Mouse (Mus musculus) liver, postnatal 0 days (tissue): ENCODE measurements around the gene Appl2. TPM values are rescaled to one million over a fixed set of nuclear protein-coding genes. Genes with fewer than 3 reads are reported as not detected.
A peak's percentile ranks its signal among the peaks of the same experiment; 100 is the strongest.
"Not testable (repeated sequence)": the region's sequence is repeated elsewhere in the genome, so short reads cannot be mapped to it uniquely, and the experiment has no call there.

Source experiments
- ATAC-seq: fragments of 200-750 bp; cut with Nextera tagmentation; 2 replicates; pipeline ENCODE4 v1.8.0; 2017; ENCODE audit warnings: mild to moderate bottlenecking, moderate library complexity
- DNase-seq: peaks from one replicate; pipeline ENCODE4 v3.0.0-alpha.2; 2016
- H3K27ac ChIP-seq: fragments of 300-500 bp; sonication (generic); 2 replicates; pipeline ENCODE4 v1.5.1; 2014; ENCODE audit warnings: antibody characterized with exemption, moderate library complexity, mild to moderate bottlenecking, low read depth
- H3K27me3 ChIP-seq: fragments of 300-500 bp; sonication (generic); 2 replicates; pipeline ENCODE4 v1.6.1; 2014; ENCODE audit warnings: low read length, control low read depth, mixed read lengths; ENCODE audit not compliant: insufficient read depth
- H3K36me3 ChIP-seq: fragments of 300-500 bp; sonication (generic); replicated peaks from 2 replicates; pipeline ENCODE4 v1.6.1; 2014; ENCODE audit warnings: mild to moderate bottlenecking, control low read depth, low read length, moderate library complexity, mixed read lengths; ENCODE audit not compliant: insufficient read depth
- H3K4me1 ChIP-seq: fragments of 300-500 bp; sonication (generic); 2 replicates; pipeline ENCODE4 v1.6.1; 2014; ENCODE audit warnings: antibody characterized with exemption, mild to moderate bottlenecking, control low read depth; ENCODE audit not compliant: insufficient read depth
- H3K4me2 ChIP-seq: fragments of 300-500 bp; sonication (generic); 2 replicates; pipeline ENCODE4 v1.6.1; 2014; ENCODE audit warnings: low read depth, mild to moderate bottlenecking, low read length, moderate library complexity, mixed read lengths
- H3K4me3 ChIP-seq: fragments of 300-500 bp; sonication (generic); 2 replicates; pipeline ENCODE4 v1.5.1; 2014; ENCODE audit warnings: low read depth, low read length
- H3K9ac ChIP-seq: fragments of 300-500 bp; sonication (generic); replicated peaks from 2 replicates; pipeline ENCODE4 v1.6.1; 2014; ENCODE audit warnings: mild to moderate bottlenecking, moderate library complexity
- H3K9me3 ChIP-seq: fragments of 300-500 bp; sonication (generic); 2 replicates; pipeline ENCODE4 v1.6.1; 2016; ENCODE audit warnings: mild to moderate bottlenecking, control low read depth, low read length, mixed read lengths
- CTCF ChIP-seq: sonication (generic); IDR thresholded peaks from 2 replicates; pipeline ENCODE4 v1.5.1; 2016; ENCODE audit warnings: antibody characterized with exemption, low read depth
- EP300 ChIP-seq: IDR thresholded peaks from 2 replicates; pipeline ENCODE4 v1.6.1; 2016; ENCODE audit warnings: antibody characterized with exemption, low read depth, mild to moderate bottlenecking
- WGBS: fragments of 180-500 bp; shearing (Covaris S2); extraction: QIAGEN DNeasy Blood & Tissue Kit; methylation state at CpG from one replicate; pipeline ENCODE4 v1.1.7; 2014; ENCODE audit not compliant: insufficient replicate concordance; 5-methylcytosine and 5-hydroxymethylcytosine counted together
- polyA plus RNA-seq: library from polyadenylated mRNA; unstranded; fragments of >200 nt; fragmentation: Nextera tagmentation; extraction: Ambion mirVana; gene quantifications from 2 replicates; pipeline ENCODE4 v1.2.1, GENCODE M21; 2015

Appl2 gene
- polyA plus RNA-seq, 1 experiment from 2014 or later = 9.2 TPM

DNA sequence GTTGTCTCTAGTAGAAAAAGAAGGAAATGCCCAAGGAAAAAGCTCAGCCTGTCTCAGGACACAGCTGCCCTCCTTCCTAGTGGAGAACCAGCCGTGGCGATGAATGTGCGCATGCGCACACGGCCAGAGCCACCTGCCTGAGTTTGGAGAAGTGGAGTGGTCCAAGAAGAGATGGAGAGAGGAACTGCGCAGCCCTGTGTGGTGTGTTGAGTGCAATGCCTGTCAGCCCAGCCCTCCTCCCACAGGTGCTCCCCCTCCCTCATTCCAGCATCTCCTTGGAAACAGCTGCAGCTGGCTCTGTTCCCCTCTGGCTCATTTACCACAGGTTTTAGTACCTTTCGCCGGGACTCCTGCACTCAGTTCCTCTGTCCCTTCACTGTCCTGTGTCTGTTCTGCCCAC, 13.4 kb upstream of the Appl2 start:
- H3K27ac ChIP-seq = no peak overlapping the region
- no peak overlapping the region for H3K4me2 ChIP-seq
- no peaks in the 10 kb centered on the region for H3K4me1 ChIP-seq
- 71% methylated on average over 8 of the region's 8 CpGs for WGBS
- H3K4me3 ChIP-seq = no peak overlapping the region
- no peaks in the 10 kb centered on the region for H3K9me3 ChIP-seq
- no peak for DNase-seq
- H3K9ac ChIP-seq = no peak overlapping the region
- TF ChIP-seq EP300 (no peak), CTCF (no peak)
- H3K27me3 ChIP-seq = no peaks in the 10 kb centered on the region
- no peaks in the 10 kb centered on the region for H3K36me3 ChIP-seq
- ATAC-seq = no peak

DNA sequence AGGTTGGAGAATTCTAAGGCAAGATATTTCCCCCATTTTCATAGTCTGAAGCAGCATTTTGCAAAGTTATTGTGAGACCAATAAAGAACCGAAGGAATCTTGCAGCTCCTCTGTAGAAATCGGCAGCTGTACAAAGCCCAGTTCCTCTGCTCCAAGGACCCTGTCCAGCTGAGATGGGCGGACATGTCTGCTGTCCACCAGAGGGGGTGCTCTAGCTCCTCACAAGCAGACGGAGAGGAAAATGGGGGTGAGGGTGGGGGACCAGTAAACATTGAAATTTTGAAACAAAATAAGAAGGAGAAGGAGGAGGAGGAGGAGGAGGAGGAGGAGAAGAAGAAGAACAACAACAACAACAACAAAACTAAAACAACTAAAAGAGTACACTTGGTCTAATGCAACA, 12.1 kb upstream of the Appl2 start:
- Histone ChIP-seq H3K4me2 (no peak overlapping the region), H3K27ac (no peak overlapping the region), H3K4me1 (no peaks in the 10 kb centered on the region), H3K9me3 (no peaks in the 10 kb centered on the region), H3K4me3 (no peak overlapping the region), H3K27me3 (no peaks in the 10 kb centered on the region), H3K9ac (no peak overlapping the region), H3K36me3 (no peaks in the 10 kb centered on the region)
- DNase-seq (no peak), ATAC-seq (no peak)
- TF ChIP-seq CTCF = peak; percentile 27; the same call in 1 of the 2 replicates
- no peak for TF ChIP-seq EP300
- 62% methylated on average over 4 of the region's 4 CpGs for WGBS

DNA sequence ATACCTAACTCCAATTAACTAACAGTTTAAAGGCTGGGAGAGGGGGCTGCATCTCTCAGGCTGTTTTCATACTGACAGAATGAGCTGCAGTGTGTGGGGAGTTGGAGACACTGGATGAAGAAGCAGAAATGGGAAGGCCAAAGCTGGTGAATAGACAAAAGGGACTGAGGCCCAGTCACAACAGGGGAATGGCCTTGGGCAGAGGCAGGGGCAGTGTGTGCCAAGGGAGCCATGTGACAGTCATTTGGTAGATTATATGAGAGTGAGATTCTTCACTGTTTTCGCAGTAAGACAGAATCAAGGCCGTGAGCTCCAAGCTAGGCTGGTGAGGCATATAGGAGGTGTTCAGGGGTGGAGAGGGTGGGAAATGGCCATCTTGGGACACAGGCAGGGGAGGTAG, 6.1 kb upstream of the Appl2 start:
- Histone ChIP-seq H3K4me2 (no peak overlapping the region), H3K36me3 (no peaks in the 10 kb centered on the region), H3K4me3 (no peak overlapping the region), H3K27ac (no peak overlapping the region), H3K4me1 (no peaks in the 10 kb centered on the region), H3K9me3 (no peaks in the 10 kb centered on the region), H3K27me3 (no peaks in the 10 kb centered on the region), H3K9ac (no peak overlapping the region)
- 86% methylated on average over 2 of the region's 2 CpGs for WGBS
- no peak for DNase-seq
- ATAC-seq = no peak
- TF ChIP-seq CTCF (no peak), EP300 (no peak)

DNA sequence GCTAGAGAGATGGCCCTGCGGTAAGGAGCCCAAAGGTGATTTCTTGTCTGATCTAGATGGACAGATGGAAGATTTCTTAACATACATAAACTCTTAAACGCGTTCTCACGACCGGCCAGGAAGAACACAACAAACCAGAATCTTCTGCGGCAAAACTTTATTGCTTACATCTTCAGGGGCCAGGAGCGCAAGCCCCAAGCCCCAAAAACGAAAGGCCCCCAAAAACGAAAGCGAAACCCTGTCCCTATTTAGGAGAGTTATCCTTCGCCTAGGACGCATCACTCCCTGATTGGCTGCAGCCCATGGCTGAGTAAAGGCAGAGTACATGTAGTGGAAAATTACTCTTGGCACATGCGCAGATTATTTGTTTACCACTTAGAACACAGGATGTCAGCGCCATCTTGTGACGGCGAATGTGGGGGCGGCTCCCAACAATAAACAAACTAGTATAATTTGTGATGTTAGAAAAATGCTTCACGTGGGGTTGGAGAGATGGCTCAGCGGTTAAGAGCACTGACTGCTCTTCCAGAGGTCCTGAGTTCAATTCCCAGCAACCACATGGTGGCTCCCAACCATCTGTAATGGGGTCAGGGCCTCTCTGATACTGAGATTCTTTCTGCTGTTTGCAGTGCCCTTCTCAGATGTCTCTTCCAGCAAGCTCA, 3.8 kb upstream of the Appl2 start:
- 0 out of 2 replicates have a peak, but pooled peaks have one; percentile 3 for TF ChIP-seq CTCF
- H3K9ac ChIP-seq, H3K27me3 ChIP-seq, H3K4me2 ChIP-seq, DNase-seq, H3K36me3 ChIP-seq, H3K27ac ChIP-seq, H3K4me1 ChIP-seq, H3K9me3 ChIP-seq, ATAC-seq, H3K4me3 ChIP-seq: not testable (repeated sequence)
- 86% methylated on average over 19 of the region's 19 CpGs for WGBS

DNA sequence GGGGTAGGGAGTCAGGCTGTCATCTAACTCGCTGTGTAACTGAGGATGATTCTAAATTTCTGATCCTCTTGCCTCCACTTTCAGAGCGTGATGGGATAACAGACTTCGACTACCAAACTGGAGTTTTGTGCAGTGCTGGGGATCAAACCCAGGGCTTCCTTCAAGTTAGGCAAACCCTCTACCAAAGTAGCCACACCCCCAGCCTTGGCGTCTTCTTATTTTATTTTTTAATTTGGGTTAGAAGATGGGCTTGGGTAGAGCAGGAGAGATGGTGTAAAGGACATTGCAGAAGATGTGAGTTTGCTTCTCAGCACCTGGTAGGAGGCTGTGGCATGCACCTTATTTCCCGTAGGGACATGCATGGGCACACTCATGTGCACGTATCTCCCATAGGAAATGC, 499 bp upstream of the Appl2 start:
- TF ChIP-seq CTCF (no peak), EP300 (no peak)
- DNase-seq (no peak), ATAC-seq (no peak)
- Histone ChIP-seq H3K4me3 (peak overlapping the region; percentile 66), H3K27ac (peak overlapping the region; percentile 86; the same call in 1 of the 2 replicates), H3K9ac (peak overlapping the region; percentile 74), H3K9me3 (no peaks in the 10 kb centered on the region), H3K27me3 (no peaks in the 10 kb centered on the region), H3K4me2 (peak overlapping the region; percentile 80), H3K4me1 (peaks cover 34% of the 10 kb centered on the region), H3K36me3 (no peaks in the 10 kb centered on the region)
- 27% methylated on average over 6 of the region's 6 CpGs for WGBS

DNA sequence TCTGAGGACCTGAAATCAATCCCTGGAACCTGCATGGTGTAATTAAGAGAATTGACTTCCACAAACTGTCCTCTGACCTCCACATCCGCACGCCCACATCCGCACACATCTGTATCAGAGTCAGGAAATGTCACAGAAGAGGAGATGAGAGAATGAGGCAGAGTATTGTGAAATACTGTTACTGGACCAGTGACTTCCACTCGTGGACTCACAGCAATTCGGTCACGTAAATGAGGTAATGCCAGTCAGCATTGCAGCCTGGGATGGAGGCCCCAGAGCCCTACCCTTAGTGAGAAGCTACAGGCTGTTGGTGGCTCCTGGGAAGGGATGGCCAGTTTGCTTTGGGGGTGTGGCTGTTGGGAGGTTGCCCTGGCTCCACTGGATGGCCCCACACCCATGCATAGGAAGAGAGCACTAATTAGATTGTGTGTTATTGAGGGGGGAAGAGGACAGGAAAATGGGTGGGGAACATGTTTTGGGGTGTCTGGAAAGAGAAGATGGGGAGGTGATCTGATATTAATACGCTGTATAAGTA, 2.1 kb downstream of the Appl2 start:
- Histone ChIP-seq H3K4me1 (peaks cover 42% of the 10 kb centered on the region), H3K9me3 (no peaks in the 10 kb centered on the region), H3K27me3 (no peaks in the 10 kb centered on the region), H3K27ac (0 out of 2 replicates have a peak overlapping the region, but pooled peaks have one; percentile 51), H3K9ac (no peak overlapping the region), H3K4me2 (0 out of 2 replicates have a peak overlapping the region, but pooled peaks have one; percentile 8), H3K36me3 (no peaks in the 10 kb centered on the region), H3K4me3 (no peak overlapping the region)
- ATAC-seq (peak; percentile 24), DNase-seq (peak; percentile 34)
- TF ChIP-seq EP300 = peak; percentile 30; the same call in 1 of the 2 replicates
- TF ChIP-seq CTCF = no peak
- WGBS = 45% methylated on average over 7 of the region's 7 CpGs
